Mouse (Mus musculus): Measurements from ENCODE around the gene Mtus2. TPM values are rescaled to one million over a fixed set of nuclear protein-coding genes. Genes with fewer than 3 reads are reported as not detected.

The Mtus2 gene
- polyA plus RNA-seq, 1 experiment from 2014 or later: 8.1 TPM

DNA sequence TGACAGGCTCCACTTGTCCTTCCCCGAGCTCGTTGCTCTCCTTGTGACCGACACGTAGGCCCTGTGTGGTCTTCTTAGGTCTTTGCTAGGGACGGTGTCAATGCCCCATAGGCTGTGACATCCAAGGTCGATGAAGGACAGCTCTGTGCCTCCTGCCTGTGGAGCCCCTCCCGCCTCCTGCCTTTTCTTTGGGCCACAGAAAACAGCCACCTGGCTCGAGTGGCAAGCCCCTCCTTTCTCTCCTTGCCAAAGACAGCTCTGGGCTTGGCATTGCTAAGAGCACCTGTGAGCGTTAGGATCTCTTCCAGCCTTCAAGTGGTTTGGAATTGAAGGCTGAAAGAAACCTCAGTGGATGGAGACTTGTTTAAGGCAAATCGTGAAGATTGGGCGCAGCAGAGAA is 91.1 kb downstream of the Mtus2 start:
- 83% methylated on average over 11 of the region's 11 CpGs for WGBS
- H3K36me3 ChIP-seq (ENCODE audit: control insufficient read depth, insufficient read depth, low read length): no peaks in the 10 kb centered on the region
- no peak overlapping the region for H3K27ac ChIP-seq (ENCODE audit: low read depth, low read length)
- no peak overlapping the region for H3K9ac ChIP-seq (ENCODE audit: low read length)
- no peaks in the 10 kb centered on the region for H3K4me1 ChIP-seq (replicated peaks; ENCODE audit: control insufficient read depth, insufficient read depth, low read length)
- ATAC-seq (replicated peaks; ENCODE audit: low FRiP score) (no peak), DNase-seq (ENCODE audit: low spot score) (no peak)
- no peak overlapping the region for H3K4me2 ChIP-seq (ENCODE audit: low read depth, low read length, severe bottlenecking)
- H3K9me3 ChIP-seq (ENCODE audit: control insufficient read depth, low read length): peaks cover 3% of the 10 kb centered on the region; the same call in 1 of the 2 replicates
- no peaks in the 10 kb centered on the region for H3K27me3 ChIP-seq (ENCODE audit: control insufficient read depth, insufficient read depth, low read length)
- H3K4me3 ChIP-seq (ENCODE audit: low read depth, low read length): no peak overlapping the region

DNA sequence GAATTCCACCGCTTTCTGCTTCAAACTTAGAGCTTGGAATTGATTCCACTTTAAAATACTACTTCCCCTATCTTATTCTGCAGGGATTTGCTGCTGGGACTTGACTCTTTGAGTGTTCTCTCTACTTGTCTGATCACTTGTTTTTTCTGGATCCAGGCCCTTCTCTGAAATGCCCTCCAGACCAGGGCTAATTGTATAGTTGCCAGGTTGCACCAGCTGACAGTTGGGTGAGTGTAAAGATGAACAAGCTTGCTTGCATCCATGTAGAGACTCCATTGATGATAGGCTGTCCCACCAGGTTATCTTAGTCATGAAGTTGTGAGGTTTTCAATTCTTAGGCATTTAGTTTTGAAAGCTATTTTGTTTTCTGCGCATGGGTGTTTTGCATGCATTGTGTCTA is 92.2 kb downstream of the Mtus2 start:
- Histone ChIP-seq H3K27me3 (ENCODE audit: control insufficient read depth, insufficient read depth, low read length) (no peaks in the 10 kb centered on the region), H3K9me3 (ENCODE audit: control insufficient read depth, low read length) (peaks cover 3% of the 10 kb centered on the region; the same call in 1 of the 2 replicates), H3K27ac (ENCODE audit: low read depth, low read length) (no peak overlapping the region), H3K4me1 (replicated peaks; ENCODE audit: control insufficient read depth, insufficient read depth, low read length) (no peaks in the 10 kb centered on the region), H3K4me2 (ENCODE audit: low read depth, low read length, severe bottlenecking) (no peak overlapping the region), H3K4me3 (ENCODE audit: low read depth, low read length) (no peak overlapping the region), H3K36me3 (ENCODE audit: control insufficient read depth, insufficient read depth, low read length) (no peaks in the 10 kb centered on the region), H3K9ac (ENCODE audit: low read length) (no peak overlapping the region)
- no peak for ATAC-seq (replicated peaks; ENCODE audit: low FRiP score)
- 90% methylated on average over 2 of the region's 2 CpGs for WGBS
- DNase-seq (ENCODE audit: low spot score): no peak

DNA sequence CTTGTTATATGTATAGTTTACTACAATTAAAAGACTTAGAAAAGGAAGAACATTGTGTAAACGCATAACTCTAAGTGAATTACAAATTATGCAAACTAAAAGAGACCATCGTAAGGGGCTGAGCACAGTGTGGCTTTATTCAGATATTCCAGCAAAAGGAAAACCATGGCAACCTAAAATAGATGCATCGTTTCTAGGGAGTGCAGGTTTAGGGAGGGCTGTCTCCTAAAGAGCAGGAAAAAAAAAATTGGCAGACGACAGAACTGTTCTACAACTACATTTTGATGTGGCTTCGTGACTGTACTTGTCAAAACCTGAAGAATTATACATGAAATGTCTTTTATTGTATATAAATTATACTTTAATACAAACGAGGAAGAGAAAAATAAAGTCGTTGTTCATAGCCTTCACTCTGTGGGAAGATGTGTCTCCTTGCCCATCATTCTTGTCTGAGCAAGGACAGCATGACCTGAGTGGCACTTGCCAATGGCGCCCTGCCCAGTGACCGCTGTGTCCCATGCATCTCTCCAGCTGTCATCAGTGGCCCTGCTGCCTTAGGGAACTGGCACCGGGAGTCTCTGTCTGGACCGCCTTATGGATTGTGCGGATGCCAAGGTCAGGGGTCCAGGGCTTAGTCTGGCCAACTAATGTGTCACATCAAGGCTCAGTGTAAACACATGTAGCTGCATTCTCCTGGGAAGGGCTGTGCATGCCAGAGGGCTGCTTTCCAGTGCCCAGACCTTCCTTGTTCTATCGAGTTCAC is 95.9 kb downstream of the Mtus2 start:
- ATAC-seq (replicated peaks; ENCODE audit: low FRiP score) (no peak), DNase-seq (ENCODE audit: low spot score) (no peak)
- WGBS: 85% methylated on average over 13 of the region's 13 CpGs
- no peaks in the 10 kb centered on the region for H3K36me3 ChIP-seq (ENCODE audit: control insufficient read depth, insufficient read depth, low read length)
- no peaks in the 10 kb centered on the region for H3K27me3 ChIP-seq (ENCODE audit: control insufficient read depth, insufficient read depth, low read length)
- no peak overlapping the region for H3K27ac ChIP-seq (ENCODE audit: low read depth, low read length)
- H3K4me3 ChIP-seq (ENCODE audit: low read depth, low read length): no peak overlapping the region
- no peak overlapping the region for H3K4me2 ChIP-seq (ENCODE audit: low read depth, low read length, severe bottlenecking)
- no peak overlapping the region for H3K9ac ChIP-seq (ENCODE audit: low read length)
- H3K4me1 ChIP-seq (replicated peaks; ENCODE audit: control insufficient read depth, insufficient read depth, low read length): no peaks in the 10 kb centered on the region
- H3K9me3 ChIP-seq (ENCODE audit: control insufficient read depth, low read length): no peaks in the 10 kb centered on the region

DNA sequence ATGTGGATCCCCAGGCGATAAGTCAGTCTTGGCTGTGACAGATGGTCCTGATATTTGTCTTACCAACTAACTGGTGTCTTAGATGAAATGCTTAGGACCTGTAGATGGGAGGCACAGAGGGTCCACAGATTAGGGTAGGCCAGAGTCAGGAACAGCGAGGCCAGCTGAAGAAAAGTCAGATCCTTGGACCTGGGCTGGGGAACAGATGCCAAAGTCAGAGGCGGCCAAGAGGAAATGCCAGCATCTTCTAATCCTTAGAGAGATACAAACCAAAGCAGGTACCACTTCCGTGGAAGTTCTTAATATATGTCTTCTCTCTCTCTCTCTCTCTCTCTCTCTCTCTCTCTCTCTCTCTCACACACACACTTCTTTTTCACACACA is 96.5 kb downstream of the Mtus2 start:
- Histone ChIP-seq H3K27me3 (ENCODE audit: control insufficient read depth, insufficient read depth, low read length) (no peaks in the 10 kb centered on the region), H3K4me3 (ENCODE audit: low read depth, low read length) (no peak overlapping the region), H3K4me1 (replicated peaks; ENCODE audit: control insufficient read depth, insufficient read depth, low read length) (no peaks in the 10 kb centered on the region), H3K9me3 (ENCODE audit: control insufficient read depth, low read length) (no peaks in the 10 kb centered on the region), H3K27ac (ENCODE audit: low read depth, low read length) (no peak overlapping the region), H3K36me3 (ENCODE audit: control insufficient read depth, insufficient read depth, low read length) (no peaks in the 10 kb centered on the region), H3K9ac (ENCODE audit: low read length) (no peak overlapping the region), H3K4me2 (ENCODE audit: low read depth, low read length, severe bottlenecking) (no peak overlapping the region)
- ATAC-seq (replicated peaks; ENCODE audit: low FRiP score): no peak
- no peak for DNase-seq (ENCODE audit: low spot score)
- 74% methylated on average over 4 of the region's 4 CpGs for WGBS

DNA sequence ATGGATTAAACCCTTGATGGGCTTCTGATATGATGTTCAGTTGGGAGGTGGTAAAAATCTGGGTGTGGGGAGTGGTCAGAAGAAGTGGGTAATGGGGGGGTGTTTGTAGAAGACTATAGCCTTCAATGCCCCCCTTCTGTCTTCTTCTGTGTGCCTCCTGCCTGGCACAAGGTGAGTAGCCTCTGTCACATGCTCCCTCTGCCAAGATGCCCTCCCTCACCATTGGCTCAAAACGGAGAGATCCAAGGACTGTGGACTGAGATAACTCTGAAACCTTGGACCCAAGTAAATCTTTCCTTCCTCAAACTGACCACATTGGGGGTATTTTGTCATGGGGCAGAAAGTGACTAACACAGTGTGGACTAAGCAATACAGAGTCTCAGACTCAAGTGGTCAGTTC is 99.7 kb downstream of the Mtus2 start:
- H3K4me1 ChIP-seq (replicated peaks; ENCODE audit: control insufficient read depth, insufficient read depth, low read length): no peaks in the 10 kb centered on the region
- H3K4me3 ChIP-seq (ENCODE audit: low read depth, low read length): no peak overlapping the region
- no peak overlapping the region for H3K9ac ChIP-seq (ENCODE audit: low read length)
- 94% methylated on average over 1 of the region's 1 CpGs for WGBS
- ATAC-seq (replicated peaks; ENCODE audit: low FRiP score): no peak
- no peaks in the 10 kb centered on the region for H3K9me3 ChIP-seq (ENCODE audit: control insufficient read depth, low read length)
- H3K4me2 ChIP-seq (ENCODE audit: low read depth, low read length, severe bottlenecking): no peak overlapping the region
- H3K36me3 ChIP-seq (ENCODE audit: control insufficient read depth, insufficient read depth, low read length): no peaks in the 10 kb centered on the region
- H3K27me3 ChIP-seq (ENCODE audit: control insufficient read depth, insufficient read depth, low read length): no peaks in the 10 kb centered on the region
- no peak overlapping the region for H3K27ac ChIP-seq (ENCODE audit: low read depth, low read length)
- DNase-seq (ENCODE audit: low spot score): no peak

DNA sequence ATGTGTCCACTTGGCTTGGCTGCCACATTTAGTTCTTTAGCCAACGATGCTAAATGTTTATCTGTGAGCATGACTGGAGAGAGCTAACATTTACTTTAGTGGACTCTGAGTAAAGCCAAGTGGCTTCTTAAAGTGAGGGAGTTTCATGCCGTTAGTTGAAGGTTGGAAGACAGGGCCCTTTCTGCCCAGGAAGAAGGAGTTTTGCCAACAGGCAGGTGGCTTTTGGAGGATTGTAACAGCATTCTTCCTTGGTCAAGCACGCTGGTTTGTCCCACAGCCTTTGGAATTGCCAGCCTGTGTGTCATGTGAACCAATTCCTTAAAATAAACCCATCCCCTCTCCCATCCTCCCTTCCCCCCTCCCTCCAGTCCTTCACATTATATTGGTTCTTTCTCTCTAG is 100.3 kb downstream of the Mtus2 start:
- H3K4me2 ChIP-seq (ENCODE audit: low read depth, low read length, severe bottlenecking): no peak overlapping the region
- DNase-seq (ENCODE audit: low spot score) (no peak), ATAC-seq (replicated peaks; ENCODE audit: low FRiP score) (no peak)
- WGBS: 89% methylated on average over 3 of the region's 3 CpGs
- peaks cover 3% of the 10 kb centered on the region; the same call in 1 of the 2 replicates for H3K9me3 ChIP-seq (ENCODE audit: control insufficient read depth, low read length)
- no peak overlapping the region for H3K27ac ChIP-seq (ENCODE audit: low read depth, low read length)
- no peaks in the 10 kb centered on the region for H3K27me3 ChIP-seq (ENCODE audit: control insufficient read depth, insufficient read depth, low read length)
- H3K9ac ChIP-seq (ENCODE audit: low read length): no peak overlapping the region
- no peaks in the 10 kb centered on the region for H3K4me1 ChIP-seq (replicated peaks; ENCODE audit: control insufficient read depth, insufficient read depth, low read length)
- no peak overlapping the region for H3K4me3 ChIP-seq (ENCODE audit: low read depth, low read length)
- no peaks in the 10 kb centered on the region for H3K36me3 ChIP-seq (ENCODE audit: control insufficient read depth, insufficient read depth, low read length)

DNA sequence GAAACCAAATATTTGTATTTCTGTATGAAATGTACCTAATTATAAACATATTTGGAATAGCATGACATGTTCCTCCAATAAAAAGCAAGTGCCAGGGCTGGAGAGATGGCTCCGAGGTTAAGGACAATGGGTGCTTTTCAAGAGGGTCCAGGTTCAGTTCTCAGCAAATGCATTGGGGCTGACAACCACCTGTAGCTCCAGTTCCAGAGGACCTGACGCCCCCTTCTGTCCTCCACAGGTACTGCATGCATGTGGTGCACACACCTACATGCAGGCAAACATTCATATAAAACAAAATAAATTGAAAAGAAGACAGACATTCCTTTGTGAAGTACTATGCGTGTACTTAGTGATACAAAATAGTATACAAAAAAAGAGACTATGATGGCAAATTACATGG is 102.2 kb downstream of the Mtus2 start:
- DNase-seq (ENCODE audit: low spot score) (no peak), ATAC-seq (replicated peaks; ENCODE audit: low FRiP score) (no peak)
- no peak overlapping the region for H3K27ac ChIP-seq (ENCODE audit: low read depth, low read length)
- no peak overlapping the region for H3K4me2 ChIP-seq (ENCODE audit: low read depth, low read length, severe bottlenecking)
- no peaks in the 10 kb centered on the region for H3K36me3 ChIP-seq (ENCODE audit: control insufficient read depth, insufficient read depth, low read length)
- H3K4me1 ChIP-seq (replicated peaks; ENCODE audit: control insufficient read depth, insufficient read depth, low read length): no peaks in the 10 kb centered on the region
- 72% methylated on average over 3 of the region's 3 CpGs for WGBS
- H3K4me3 ChIP-seq (ENCODE audit: low read depth, low read length): no peak overlapping the region
- H3K9ac ChIP-seq (ENCODE audit: low read length): no peak overlapping the region
- peaks cover 5% of the 10 kb centered on the region; the same call in 1 of the 2 replicates for H3K9me3 ChIP-seq (ENCODE audit: control insufficient read depth, low read length)
- H3K27me3 ChIP-seq (ENCODE audit: control insufficient read depth, insufficient read depth, low read length): no peaks in the 10 kb centered on the region

DNA sequence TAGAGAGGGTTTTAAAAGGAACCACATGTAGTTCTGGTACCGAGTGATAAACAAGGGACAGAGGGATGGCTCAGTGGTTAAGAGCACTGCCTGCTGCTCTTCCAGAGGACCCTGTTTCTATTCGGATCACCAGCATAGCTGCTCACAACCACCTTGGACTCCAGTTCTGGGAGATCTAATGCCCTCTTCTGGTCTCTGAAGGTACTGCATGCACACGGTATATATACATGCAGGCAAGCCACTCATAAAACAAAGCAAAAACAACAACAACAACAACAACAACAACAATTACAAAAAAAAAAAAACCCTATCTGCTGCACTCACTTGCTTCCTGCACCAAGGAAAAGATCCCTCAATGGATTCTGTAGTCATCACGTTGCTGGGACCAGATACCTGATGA is 104.7 kb downstream of the Mtus2 start:
- Histone ChIP-seq H3K9ac (ENCODE audit: low read length) (no peak overlapping the region), H3K4me1 (replicated peaks; ENCODE audit: control insufficient read depth, insufficient read depth, low read length) (no peaks in the 10 kb centered on the region), H3K4me3 (ENCODE audit: low read depth, low read length) (no peak overlapping the region), H3K9me3 (ENCODE audit: control insufficient read depth, low read length) (peaks cover 5% of the 10 kb centered on the region; the same call in 1 of the 2 replicates), H3K4me2 (ENCODE audit: low read depth, low read length, severe bottlenecking) (no peak overlapping the region), H3K27ac (ENCODE audit: low read depth, low read length) (no peak overlapping the region), H3K27me3 (ENCODE audit: control insufficient read depth, insufficient read depth, low read length) (no peaks in the 10 kb centered on the region), H3K36me3 (ENCODE audit: control insufficient read depth, insufficient read depth, low read length) (no peaks in the 10 kb centered on the region)
- ATAC-seq (replicated peaks; ENCODE audit: low FRiP score): no peak
- DNase-seq (ENCODE audit: low spot score): no peak
- WGBS: 88% methylated on average over 4 of the region's 4 CpGs

DNA sequence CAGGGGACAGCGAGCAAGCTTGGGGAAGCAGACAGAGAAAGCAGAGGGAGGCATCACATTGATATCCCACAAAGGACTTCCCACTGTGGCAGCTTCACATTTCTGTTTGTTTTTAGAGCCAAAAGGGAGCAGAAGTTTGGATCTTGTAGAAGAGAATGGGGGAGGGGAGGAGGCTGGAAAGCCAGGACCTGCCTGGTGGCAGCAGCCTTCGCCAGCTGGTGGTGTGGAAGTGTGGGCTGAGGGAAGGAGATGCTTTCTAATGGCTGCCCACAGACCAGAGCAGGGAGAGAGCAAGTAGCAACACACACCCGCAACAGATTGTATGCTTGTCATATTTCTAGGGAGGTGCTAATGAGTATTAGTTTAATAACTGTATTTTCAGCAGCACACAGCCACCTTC is 106.6 kb downstream of the Mtus2 start:
- WGBS: 93% methylated on average over 3 of the region's 3 CpGs
- DNase-seq (ENCODE audit: low spot score): no peak

More for the DNA sequence above, 106.6 kb downstream of the Mtus2 start:
- Histone ChIP-seq H3K27ac (ENCODE audit: low read depth, low read length) (no peak overlapping the region), H3K4me1 (replicated peaks; ENCODE audit: control insufficient read depth, insufficient read depth, low read length) (no peaks in the 10 kb centered on the region), H3K4me2 (ENCODE audit: low read depth, low read length, severe bottlenecking) (no peak overlapping the region), H3K9ac (ENCODE audit: low read length) (no peak overlapping the region), H3K4me3 (ENCODE audit: low read depth, low read length) (no peak overlapping the region), H3K27me3 (ENCODE audit: control insufficient read depth, insufficient read depth, low read length) (no peaks in the 10 kb centered on the region), H3K9me3 (ENCODE audit: control insufficient read depth, low read length) (peaks cover 5% of the 10 kb centered on the region; the same call in 1 of the 2 replicates), H3K36me3 (ENCODE audit: control insufficient read depth, insufficient read depth, low read length) (no peaks in the 10 kb centered on the region)
- no peak for ATAC-seq (replicated peaks; ENCODE audit: low FRiP score)

Measured in forebrain, embryonic 11.5 days (tissue).